Comparison of ENCODE assay signal across 26 mouse cellular contexts in genomic region chr2:128751030-128751429, GRCm38 (mm10). TPM values are rescaled to one million over a fixed set of nuclear protein-coding genes. Genes with fewer than 3 reads are reported as not detected.
DNase-seq lines count a peak whose midpoint lies in the region; ATAC-seq and TF ChIP-seq lines count a peak whose summit lies in the region.
"Had no signal": no experiment of that assay in that cellular context is flagged by ENCODE, and none has a peak within 500 bp of the region (broad histone marks: within the 10 kb centered on the region; RNA-seq: fewer than 3 reads in every experiment).

No protein-coding gene starts in this region.

- no peak overlapping the region for H3K27ac ChIP-seq in heart, postnatal 0 days (ENCODE audit: low read depth)
- no peak overlapping the region for H3K27ac ChIP-seq in heart, embryonic 12.5 days (ENCODE audit: poor library complexity, severe bottlenecking)
- no peak overlapping the region for H3K27ac ChIP-seq in liver, adult 2 months (replicated peaks; ENCODE audit: insufficient read depth, low read depth, low read length)
- no peak overlapping the region for H3K27ac ChIP-seq in liver, embryonic 11.5 days (ENCODE audit: low read depth, low read length)
- H3K27ac ChIP-seq in bone marrow macrophage, adult 2 months (ENCODE audit: insufficient read depth, low read depth, low read length) = peak overlapping the region; percentile 56
- peak overlapping the region; percentile 66 for H3K27ac ChIP-seq in embryonic fibroblast, embryonic 13.5 days (ENCODE audit: insufficient read depth, low read length)
- H3K27ac ChIP-seq in midbrain, embryonic 16.5 days (ENCODE audit: low read length) = no peak overlapping the region
- H3K27ac ChIP-seq: hindbrain, embryonic 10.5 days; hindbrain, embryonic 15.5 days; limb, embryonic 10.5 days; limb, embryonic 15.5 days; midbrain, embryonic 12.5 days; neural tube, embryonic 13.5 days; stomach, postnatal 0 days had no signal

- 59% methylated on average over 6 of the region's 6 CpGs for WGBS in heart, postnatal 0 days
- WGBS in heart, embryonic 12.5 days = 67% methylated on average over 6 of the region's 6 CpGs
- 66% methylated on average over 6 of the region's 6 CpGs for WGBS in liver, adult 2 months
- 78% methylated on average over 6 of the region's 6 CpGs for WGBS in liver, embryonic 11.5 days
- 86% methylated on average over 6 of the region's 6 CpGs for WGBS in midbrain, embryonic 16.5 days

- no peaks in the 10 kb centered on the region for H3K9me3 ChIP-seq in heart, postnatal 0 days (replicated peaks; ENCODE audit: control insufficient read depth, low read length)
- H3K9me3 ChIP-seq in heart, embryonic 12.5 days (replicated peaks) = no peaks in the 10 kb centered on the region
- H3K9me3 ChIP-seq in liver, embryonic 11.5 days (ENCODE audit: control insufficient read depth, low read length) = no peaks in the 10 kb centered on the region
- H3K9me3 ChIP-seq in midbrain, embryonic 16.5 days (replicated peaks; ENCODE audit: control insufficient read depth, low read length, poor library complexity, severe bottlenecking) = no peaks in the 10 kb centered on the region
- H3K9me3 ChIP-seq: G1E; hindbrain, embryonic 10.5 days; hindbrain, embryonic 15.5 days; limb, embryonic 10.5 days; limb, embryonic 15.5 days; midbrain, embryonic 12.5 days; neural tube, embryonic 13.5 days had no signal

- H3K79me2 ChIP-seq in liver, adult 2 months (ENCODE audit: control insufficient read depth, insufficient read depth, low read length) = no peaks in the 10 kb centered on the region

- no peak for TF ChIP-seq POLR2A in liver, adult 2 months (IDR thresholded peaks at IDR 0.05; ENCODE audit: extremely low read depth, insufficient read depth, low read length)
- TF ChIP-seq POLR2A in bone marrow macrophage, adult 2 months (IDR thresholded peaks at IDR 0.05; ENCODE audit: borderline replicate concordance, low read depth, low read length) = no peak
- TF ChIP-seq POLR2A in embryonic fibroblast, embryonic 13.5 days (IDR thresholded peaks at IDR 0.05; ENCODE audit: low read depth, low read length) = no peak

- H3K4me1 ChIP-seq in heart, postnatal 0 days (ENCODE audit: control insufficient read depth, insufficient read depth) = peaks cover 42% of the 10 kb centered on the region
- peaks cover 55% of the 10 kb centered on the region for H3K4me1 ChIP-seq in heart, embryonic 12.5 days (replicated peaks)
- peaks cover 8% of the 10 kb centered on the region; the same call in 1 of the 2 replicates for H3K4me1 ChIP-seq in liver, adult 2 months (ENCODE audit: control insufficient read depth, insufficient read depth, low read length)
- no peaks in the 10 kb centered on the region; the same call in 1 of the 2 replicates for H3K4me1 ChIP-seq in liver, embryonic 11.5 days (replicated peaks; ENCODE audit: control insufficient read depth, insufficient read depth, low read length)
- peaks cover 78% of the 10 kb centered on the region for H3K4me1 ChIP-seq in bone marrow macrophage, adult 2 months (ENCODE audit: control insufficient read depth, insufficient read depth, low read length)
- peaks cover 18% of the 10 kb centered on the region; the same call in 1 of the 2 replicates for H3K4me1 ChIP-seq in embryonic fibroblast, embryonic 13.5 days (ENCODE audit: control insufficient read depth, insufficient read depth, low read length)
- H3K4me1 ChIP-seq in midbrain, embryonic 16.5 days (ENCODE audit: control insufficient read depth, insufficient read depth, low read length) = peaks cover 2% of the 10 kb centered on the region; the same call in 1 of the 2 replicates
- H3K4me1 ChIP-seq: midbrain, embryonic 12.5 days had no signal

- H3K27me3 ChIP-seq in heart, postnatal 0 days (ENCODE audit: control insufficient read depth, insufficient read depth, low read length) = no peaks in the 10 kb centered on the region
- H3K27me3 ChIP-seq in heart, embryonic 12.5 days (replicated peaks) = no peaks in the 10 kb centered on the region
- H3K27me3 ChIP-seq in liver, adult 2 months (ENCODE audit: control insufficient read depth, insufficient read depth, low read length) = no peaks in the 10 kb centered on the region
- H3K27me3 ChIP-seq in liver, embryonic 11.5 days (replicated peaks; ENCODE audit: control insufficient read depth, insufficient read depth, low read length) = no peaks in the 10 kb centered on the region
- H3K27me3 ChIP-seq in midbrain, embryonic 16.5 days (ENCODE audit: control insufficient read depth, insufficient read depth, low read depth, low read length) = no peaks in the 10 kb centered on the region
- H3K27me3 ChIP-seq: hindbrain, embryonic 15.5 days; limb, embryonic 15.5 days; midbrain, embryonic 12.5 days; neural tube, embryonic 13.5 days had no signal

- peak; percentile 19 for DNase-seq in heart, postnatal 0 days (ENCODE audit: low spot score)
- DNase-seq in liver, adult 2 months (ENCODE audit: extremely low read depth, low read depth, low spot score) = peak; percentile 41
- DNase-seq in liver, embryonic 11.5 days (ENCODE audit: low spot score) = no peak
- DNase-seq: adrenal gland, adult 8-10 months; cerebellum, adult 11 months; cerebellum, adult 9-10 months; cerebellum, postnatal 36 days; gastrocnemius, postnatal 36 days; layer of hippocampus, postnatal 36 days; right cerebral cortex, postnatal 4 days; thymus, adult 18-20 months; thymus, postnatal 25 days had no signal

- no peak for ATAC-seq in heart, postnatal 0 days (ENCODE audit: insufficient read depth, low read depth)
- no peak for ATAC-seq in heart, embryonic 12.5 days (ENCODE audit: insufficient number of reproducible peaks, low FRiP score)
- no peak for ATAC-seq in liver, embryonic 11.5 days (replicated peaks; ENCODE audit: low FRiP score)
- no peak for ATAC-seq in midbrain, embryonic 16.5 days
- ATAC-seq: forebrain, embryonic 14.5 days; inflammation-experienced regulatory T-cells, adult 6 months had no signal

- TF ChIP-seq EP300 in heart, postnatal 0 days (IDR thresholded peaks at IDR 0.05; ENCODE audit: low read depth) = no peak

- no peaks in the 10 kb centered on the region for H3K36me3 ChIP-seq in heart, postnatal 0 days (replicated peaks; ENCODE audit: control insufficient read depth, insufficient read depth, low read length)
- peaks cover 3% of the 10 kb centered on the region; the same call in 1 of the 2 replicates for H3K36me3 ChIP-seq in heart, embryonic 12.5 days
- H3K36me3 ChIP-seq in liver, adult 2 months (ENCODE audit: control insufficient read depth, insufficient read depth, low read length) = peaks cover 21% of the 10 kb centered on the region
- no peaks in the 10 kb centered on the region for H3K36me3 ChIP-seq in liver, embryonic 11.5 days (ENCODE audit: control insufficient read depth, insufficient read depth, low read length)
- H3K36me3 ChIP-seq in midbrain, embryonic 16.5 days (ENCODE audit: control insufficient read depth, insufficient read depth, low read length) = no peaks in the 10 kb centered on the region
- H3K36me3 ChIP-seq: G1E; hindbrain, embryonic 15.5 days; midbrain, embryonic 12.5 days; neural tube, embryonic 13.5 days had no signal

- 0 out of 2 replicates have a peak overlapping the region, but pooled peaks have one; percentile 11 for H3K4me2 ChIP-seq in heart, postnatal 0 days (ENCODE audit: low read depth, low read length)
- no peak overlapping the region for H3K4me2 ChIP-seq in heart, embryonic 12.5 days
- no peak overlapping the region for H3K4me2 ChIP-seq in liver, embryonic 11.5 days
- H3K4me2 ChIP-seq in midbrain, embryonic 16.5 days (ENCODE audit: low read length) = no peak overlapping the region
- H3K4me2 ChIP-seq: hindbrain, embryonic 15.5 days; limb, embryonic 15.5 days; midbrain, embryonic 12.5 days; neural tube, embryonic 13.5 days had no signal

- H3K4me3 ChIP-seq in heart, postnatal 0 days (ENCODE audit: low read depth, low read length) = no peak overlapping the region
- no peak overlapping the region for H3K4me3 ChIP-seq in heart, embryonic 12.5 days
- no peak overlapping the region for H3K4me3 ChIP-seq in liver, adult 2 months (ENCODE audit: insufficient read depth, low read depth, low read length)
- no peak overlapping the region for H3K4me3 ChIP-seq in liver, embryonic 11.5 days (ENCODE audit: low read depth, low read length)
- H3K4me3 ChIP-seq in bone marrow macrophage, adult 2 months (ENCODE audit: insufficient read depth, low read length) = no peak overlapping the region
- no peak overlapping the region for H3K4me3 ChIP-seq in embryonic fibroblast, embryonic 13.5 days (ENCODE audit: insufficient read depth, low read length)
- H3K4me3 ChIP-seq in midbrain, embryonic 16.5 days (ENCODE audit: low read depth, low read length) = no peak overlapping the region
- H3K4me3 ChIP-seq: hindbrain, embryonic 10.5 days; hindbrain, embryonic 15.5 days; limb, embryonic 10.5 days; limb, embryonic 15.5 days; midbrain, embryonic 12.5 days; neural tube, embryonic 13.5 days had no signal

- TF ChIP-seq CTCF in heart, postnatal 0 days (IDR thresholded peaks at IDR 0.05; ENCODE audit: low read depth) = no peak
- no peak for TF ChIP-seq CTCF in liver, adult 2 months (IDR thresholded peaks at IDR 0.05; ENCODE audit: low read depth, low read length)
- TF ChIP-seq CTCF in bone marrow macrophage, adult 2 months (IDR thresholded peaks at IDR 0.05; ENCODE audit: low read depth, low read length) = no peak
- TF ChIP-seq CTCF in embryonic fibroblast, embryonic 13.5 days (IDR thresholded peaks at IDR 0.05; ENCODE audit: borderline replicate concordance, insufficient read depth, low read length) = no peak

- H3K9ac ChIP-seq in heart, postnatal 0 days (replicated peaks; ENCODE audit: low read depth, low read length) = no peak overlapping the region
- no peak overlapping the region for H3K9ac ChIP-seq in heart, embryonic 12.5 days
- H3K9ac ChIP-seq in liver, adult 2 months (ENCODE audit: low read depth, low read length) = no peak overlapping the region
- no peak overlapping the region for H3K9ac ChIP-seq in liver, embryonic 11.5 days (ENCODE audit: low read depth, low read length)
- H3K9ac ChIP-seq in midbrain, embryonic 16.5 days (ENCODE audit: low read depth, low read length) = no peak overlapping the region
- H3K9ac ChIP-seq: hindbrain, embryonic 15.5 days; limb, embryonic 15.5 days; midbrain, embryonic 12.5 days; neural tube, embryonic 13.5 days had no signal

RNA-seq across cellular contexts. Expression of gene Mertk, which starts 52.3 kb away (rescaled TPM):
- total RNA-seq in heart, postnatal 0 days (2014; rRNA removed; ENCODE audit: low replicate concordance) = 4.6 and 6.1 TPM in 2 replicates
- 2.3 TPM in 2 replicates for polyA plus RNA-seq in heart, postnatal 0 days (2015; fragmentation: Nextera tagmentation; extraction: Ambion mirVana)
- 5.0 and 6.0 TPM in 2 replicates for polyA plus RNA-seq in heart, embryonic 12.5 days (2016; fragmentation: Nextera tagmentation; extraction: Ambion mirVana)
- total RNA-seq in liver, adult 2 months (2014; rRNA removed) = 16.5 and 17.0 TPM in 2 replicates
- polyA plus RNA-seq in liver, adult 2 months (2012; rRNA removed) = 3.0 and 3.8 TPM in 2 replicates
- polyA plus RNA-seq in liver, embryonic 11.5 days (2014; fragmentation: Nextera tagmentation; extraction: Ambion mirVana) = 4.9 and 6.6 TPM in 2 replicates
- 52.5 and 53.2 TPM in 2 replicates for polyA plus RNA-seq in bone marrow macrophage, adult 2 months (2012; ENCODE audit: insufficient read depth, insufficient read length, missing spikeins)
- polyA plus RNA-seq in embryonic fibroblast, embryonic 13.5 days (2011; ENCODE audit: insufficient read length, low read depth, missing spikeins) = 7.3 and 9.3 TPM in 2 replicates
- polyA plus RNA-seq in midbrain, embryonic 16.5 days (2015; fragmentation: Nextera tagmentation; extraction: Ambion mirVana) = 1.5 and 1.9 TPM in 2 replicates
- polyA plus RNA-seq: G1E had no signal

Comparison
In these comparisons a context has a peak if more than half of its experiments do, and no peak if none do; other contexts are left out.
1. H3K27ac ChIP-seq: peak in bone marrow macrophage, adult 2 months (single experiment) and embryonic fibroblast, embryonic 13.5 days (single experiment); none in heart, postnatal 0 days (single experiment), heart, embryonic 12.5 days (single experiment), liver, adult 2 months (single experiment), liver, embryonic 11.5 days (single experiment) and midbrain, embryonic 16.5 days (single experiment).